Mouse (Mus musculus) frontal cortex, postnatal 10 days (tissue): ENCODE results near the gene AY074887.

Experiments
- DNase-seq, 2 experiments: peaks; one replicate each; pipeline ENCODE4 v3.0.0; 2022; ENCODE audit warnings: low spot score in 2 of 2, mixed read lengths in 1 of 2

Gene AY074887

GRCm38 (mm10) chr9:54917010-54917677 is 33.7 kb downstream of the AY074887 start, which contains the start of gene Hykk:
Hykk (plus strand) TSS chr9:54917283.
- DNase-seq: peak; percentile 87 to 90

GRCm38 (mm10) chr9:54916401-54916800 is 34.4 kb downstream of the AY074887 start:
- no peak for DNase-seq

- DNase-seq: no peak
These were observed 35.2 kb downstream of the AY074887 start for GRCm38 (mm10) chr9:54915576-54915975.

DNA sequence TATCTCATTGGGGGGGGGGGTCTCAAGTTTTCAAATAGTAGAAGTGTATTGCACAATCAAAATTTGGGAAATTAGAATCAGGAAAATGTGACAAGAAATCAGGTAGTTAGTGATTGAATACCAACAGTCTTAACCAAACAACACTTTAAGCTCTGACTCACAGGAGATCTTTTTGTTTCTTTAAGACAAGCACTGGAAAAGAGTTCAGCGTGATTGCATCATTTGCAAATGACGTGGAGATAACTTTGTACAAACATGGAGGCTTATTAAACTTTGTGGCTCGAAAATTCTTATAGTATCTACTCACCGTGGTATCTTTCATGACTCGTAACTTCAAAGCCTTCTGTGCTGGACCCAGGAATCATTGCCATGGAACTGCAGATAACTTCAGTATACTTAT is 41.4 kb downstream of the AY074887 start:
- DNase-seq: no peak
